Mouse (Mus musculus): Measurements from ENCODE around the gene Tmc7. TPM values are rescaled to one million over a fixed set of nuclear protein-coding genes. Genes with fewer than 3 reads are reported as not detected.

Tmc7 gene
- polyA plus RNA-seq, 1 experiment from 2014 or later = 2.4 TPM

- Histone ChIP-seq H3K9ac (ENCODE audit: low read length) (peak within 1 kb of the TSS; percentile 46), H3K4me2 (ENCODE audit: low read length) (peak within 1 kb of the TSS; percentile 55), H3K4me1 (ENCODE audit: control insufficient read depth in 2 of 2, insufficient read depth in 2 of 2, low read length in 2 of 2) (peaks cover 7 to 15% of the 10 kb centered on the region in 2 experiments; a peak in 3 of 4 replicates), H3K27me3 (ENCODE audit: control insufficient read depth, insufficient read depth, low read length) (peaks cover 76% of the 10 kb centered on the region), H3K9me3 (ENCODE audit: control insufficient read depth, low read length) (no peaks in the 10 kb centered on the region), H3K36me3 (ENCODE audit: control insufficient read depth, insufficient read depth, low read length) (no peaks in the 10 kb centered on the region), H3K4me3 (ENCODE audit: control insufficient read depth in 1 of 2, insufficient read depth in 1 of 2, low read depth in 1 of 2, low read length in 2 of 2) (peak within 1 kb of the TSS; percentile 6 to 23; a peak in 2 of 4 replicates), H3K27ac (replicated peaks in 1 of 2; ENCODE audit: control insufficient read depth in 1 of 2, insufficient read depth in 1 of 2, low read depth in 2 of 2, low read length in 2 of 2) (no peak within 1 kb of the TSS)
- 3% methylated on average over 23 of the region's 23 CpGs for WGBS
- ATAC-seq (ENCODE audit: insufficient number of reproducible peaks, insufficient read depth, low FRiP score, low read depth) = no peak
Measured at GRCm38 (mm10) chr7:118597201-118597600, 12.7 kb upstream of the Tmc7 start, which contains the start of gene Tmc5. TSS of gene Tmc5 (plus strand) at chr7:118597297.

- no peak overlapping the region for H3K9ac ChIP-seq (ENCODE audit: low read length)
- H3K9me3 ChIP-seq (ENCODE audit: control insufficient read depth, low read length) = no peaks in the 10 kb centered on the region
- 72% methylated on average over 11 of the region's 11 CpGs for WGBS
- no peak for ATAC-seq (ENCODE audit: insufficient number of reproducible peaks, insufficient read depth, low FRiP score, low read depth)
- H3K27ac ChIP-seq (replicated peaks in 1 of 2; ENCODE audit: control insufficient read depth in 1 of 2, insufficient read depth in 1 of 2, low read depth in 2 of 2, low read length in 2 of 2) = no peak overlapping the region
- H3K36me3 ChIP-seq (ENCODE audit: control insufficient read depth, insufficient read depth, low read length) = no peaks in the 10 kb centered on the region
- peaks cover 78% of the 10 kb centered on the region for H3K27me3 ChIP-seq (ENCODE audit: control insufficient read depth, insufficient read depth, low read length)
- H3K4me1 ChIP-seq (ENCODE audit: control insufficient read depth in 2 of 2, insufficient read depth in 2 of 2, low read length in 2 of 2) = peaks cover 7 to 15% of the 10 kb centered on the region in 2 experiments; a peak in 3 of 4 replicates
- H3K4me3 ChIP-seq (ENCODE audit: control insufficient read depth in 1 of 2, insufficient read depth in 1 of 2, low read depth in 1 of 2, low read length in 2 of 2) = no peak overlapping the region
- no peak overlapping the region for H3K4me2 ChIP-seq (ENCODE audit: low read length)
Measured at GRCm38 (mm10) chr7:118596271-118596670, 11.7 kb upstream of the Tmc7 start.

- no peak overlapping the region for H3K27ac ChIP-seq (replicated peaks in 1 of 2; ENCODE audit: control insufficient read depth in 1 of 2, insufficient read depth in 1 of 2, low read depth in 2 of 2, low read length in 2 of 2)
- peak overlapping the region in 1 of 2 experiments; percentile 19; a peak in 1 of 4 replicates for H3K4me3 ChIP-seq (ENCODE audit: control insufficient read depth in 1 of 2, insufficient read depth in 1 of 2, low read depth in 1 of 2, low read length in 2 of 2)
- H3K4me1 ChIP-seq (ENCODE audit: control insufficient read depth in 2 of 2, insufficient read depth in 2 of 2, low read length in 2 of 2) = peaks cover 7 to 15% of the 10 kb centered on the region in 2 experiments; a peak in 3 of 4 replicates
- H3K9ac ChIP-seq (ENCODE audit: low read length) = no peak overlapping the region
- 2% methylated on average over 14 of the region's 14 CpGs for WGBS
- peak overlapping the region; percentile 46 for H3K4me2 ChIP-seq (ENCODE audit: low read length)
- H3K36me3 ChIP-seq (ENCODE audit: control insufficient read depth, insufficient read depth, low read length) = no peaks in the 10 kb centered on the region
- ATAC-seq (ENCODE audit: insufficient number of reproducible peaks, insufficient read depth, low FRiP score, low read depth) = no peak
- no peaks in the 10 kb centered on the region for H3K9me3 ChIP-seq (ENCODE audit: control insufficient read depth, low read length)
- peaks cover 69% of the 10 kb centered on the region for H3K27me3 ChIP-seq (ENCODE audit: control insufficient read depth, insufficient read depth, low read length)
Measured at GRCm38 (mm10) chr7:118595228-118595627, 10.7 kb upstream of the Tmc7 start.

- Histone ChIP-seq H3K4me1 (ENCODE audit: control insufficient read depth in 2 of 2, insufficient read depth in 2 of 2, low read length in 2 of 2) (peaks cover 7 to 15% of the 10 kb centered on the region in 2 experiments; a peak in 3 of 4 replicates), H3K4me2 (ENCODE audit: low read length) (peak overlapping the region; percentile 46), H3K27ac (replicated peaks in 1 of 2; ENCODE audit: control insufficient read depth in 1 of 2, insufficient read depth in 1 of 2, low read depth in 2 of 2, low read length in 2 of 2) (no peak overlapping the region), H3K36me3 (ENCODE audit: control insufficient read depth, insufficient read depth, low read length) (no peaks in the 10 kb centered on the region), H3K9ac (ENCODE audit: low read length) (no peak overlapping the region), H3K4me3 (ENCODE audit: control insufficient read depth in 1 of 2, insufficient read depth in 1 of 2, low read depth in 1 of 2, low read length in 2 of 2) (no peak overlapping the region), H3K27me3 (ENCODE audit: control insufficient read depth, insufficient read depth, low read length) (peaks cover 63% of the 10 kb centered on the region), H3K9me3 (ENCODE audit: control insufficient read depth, low read length) (no peaks in the 10 kb centered on the region)
- no peak for ATAC-seq (ENCODE audit: insufficient number of reproducible peaks, insufficient read depth, low FRiP score, low read depth)
- WGBS = 20% methylated on average over 10 of the region's 10 CpGs
Measured at GRCm38 (mm10) chr7:118594611-118595010, 10.1 kb upstream of the Tmc7 start.

GRCm38 (mm10) chr7:118593567-118594407 lies 9.3 kb upstream of the Tmc7 start:
- no peaks in the 10 kb centered on the region for H3K36me3 ChIP-seq (ENCODE audit: control insufficient read depth, insufficient read depth, low read length)
- no peak overlapping the region for H3K9ac ChIP-seq (ENCODE audit: low read length)
- H3K4me3 ChIP-seq (ENCODE audit: control insufficient read depth in 1 of 2, insufficient read depth in 1 of 2, low read depth in 1 of 2, low read length in 2 of 2) = no peak overlapping the region
- 8% methylated on average over 9 of the region's 9 CpGs for WGBS
- H3K9me3 ChIP-seq (ENCODE audit: control insufficient read depth, low read length) = no peaks in the 10 kb centered on the region
- peaks cover 7 to 15% of the 10 kb centered on the region in 2 experiments; a peak in 3 of 4 replicates for H3K4me1 ChIP-seq (ENCODE audit: control insufficient read depth in 2 of 2, insufficient read depth in 2 of 2, low read length in 2 of 2)
- H3K27ac ChIP-seq (replicated peaks in 1 of 2; ENCODE audit: control insufficient read depth in 1 of 2, insufficient read depth in 1 of 2, low read depth in 2 of 2, low read length in 2 of 2) = no peak overlapping the region
- peaks cover 56% of the 10 kb centered on the region for H3K27me3 ChIP-seq (ENCODE audit: control insufficient read depth, insufficient read depth, low read length)
- no peak overlapping the region; the same call in 1 of the 2 replicates for H3K4me2 ChIP-seq (ENCODE audit: low read length)
- ATAC-seq (ENCODE audit: insufficient number of reproducible peaks, insufficient read depth, low FRiP score, low read depth) = no peak

- 31% methylated on average over 6 of the region's 6 CpGs for WGBS
- H3K27me3 ChIP-seq (ENCODE audit: control insufficient read depth, insufficient read depth, low read length) = peaks cover 41% of the 10 kb centered on the region
Measured at GRCm38 (mm10) chr7:118592146-118592545, 7.6 kb upstream of the Tmc7 start.

GRCm38 (mm10) chr7:118590726-118591305 lies 6.3 kb upstream of the Tmc7 start:
- H3K4me2 ChIP-seq (ENCODE audit: low read length) = no peak overlapping the region
- no peak overlapping the region for H3K4me3 ChIP-seq (ENCODE audit: control insufficient read depth in 1 of 2, insufficient read depth in 1 of 2, low read depth in 1 of 2, low read length in 2 of 2)
- no peak for ATAC-seq (ENCODE audit: insufficient number of reproducible peaks, insufficient read depth, low FRiP score, low read depth)
- H3K9me3 ChIP-seq (ENCODE audit: control insufficient read depth, low read length) = peaks cover 3% of the 10 kb centered on the region; the same call in 1 of the 2 replicates
- no peaks in the 10 kb centered on the region for H3K36me3 ChIP-seq (ENCODE audit: control insufficient read depth, insufficient read depth, low read length)
- no peak overlapping the region for H3K9ac ChIP-seq (ENCODE audit: low read length)
- H3K4me1 ChIP-seq (ENCODE audit: control insufficient read depth in 2 of 2, insufficient read depth in 2 of 2, low read length in 2 of 2) = peaks cover 6 to 7% of the 10 kb centered on the region in 2 experiments; a peak in 3 of 4 replicates
- H3K27ac ChIP-seq (replicated peaks in 1 of 2; ENCODE audit: control insufficient read depth in 1 of 2, insufficient read depth in 1 of 2, low read depth in 2 of 2, low read length in 2 of 2) = no peak overlapping the region
- H3K27me3 ChIP-seq (ENCODE audit: control insufficient read depth, insufficient read depth, low read length) = peaks cover 28% of the 10 kb centered on the region
- WGBS = 80% methylated on average over 5 of the region's 5 CpGs

More at GRCm38 (mm10) chr7:118592146-118592545, 7.6 kb upstream of the Tmc7 start:
- no peak for ATAC-seq (ENCODE audit: insufficient number of reproducible peaks, insufficient read depth, low FRiP score, low read depth)
- Histone ChIP-seq H3K4me1 (ENCODE audit: control insufficient read depth in 2 of 2, insufficient read depth in 2 of 2, low read length in 2 of 2) (peaks cover 7 to 8% of the 10 kb centered on the region in 2 experiments; a peak in 3 of 4 replicates), H3K27ac (replicated peaks in 1 of 2; ENCODE audit: control insufficient read depth in 1 of 2, insufficient read depth in 1 of 2, low read depth in 2 of 2, low read length in 2 of 2) (no peak overlapping the region), H3K36me3 (ENCODE audit: control insufficient read depth, insufficient read depth, low read length) (no peaks in the 10 kb centered on the region), H3K4me2 (ENCODE audit: low read length) (no peak overlapping the region), H3K4me3 (ENCODE audit: control insufficient read depth in 1 of 2, insufficient read depth in 1 of 2, low read depth in 1 of 2, low read length in 2 of 2) (no peak overlapping the region), H3K9ac (ENCODE audit: low read length) (no peak overlapping the region), H3K9me3 (ENCODE audit: control insufficient read depth, low read length) (no peaks in the 10 kb centered on the region)
